Mouse (Mus musculus) lung, adult 2 months (tissue): ENCODE data around the gene Mast4.

Experiments used
- CTCF ChIP-seq: fragments of 200-500 bp; IDR thresholded peaks from 2 replicates; pipeline ENCODE4 v1.5.1; 2011; ENCODE audit warnings: mild to moderate bottlenecking, low read length, control low read depth; ENCODE audit not compliant: insufficient read depth
- POLR2A ChIP-seq: fragments of 200-500 bp; IDR thresholded peaks from 2 replicates; pipeline ENCODE4 v1.6.1; 2011; ENCODE audit warnings: low read depth, mild to moderate bottlenecking, control low read depth, low read length, borderline replicate concordance; ENCODE audit errors: extremely low read depth

DNA sequence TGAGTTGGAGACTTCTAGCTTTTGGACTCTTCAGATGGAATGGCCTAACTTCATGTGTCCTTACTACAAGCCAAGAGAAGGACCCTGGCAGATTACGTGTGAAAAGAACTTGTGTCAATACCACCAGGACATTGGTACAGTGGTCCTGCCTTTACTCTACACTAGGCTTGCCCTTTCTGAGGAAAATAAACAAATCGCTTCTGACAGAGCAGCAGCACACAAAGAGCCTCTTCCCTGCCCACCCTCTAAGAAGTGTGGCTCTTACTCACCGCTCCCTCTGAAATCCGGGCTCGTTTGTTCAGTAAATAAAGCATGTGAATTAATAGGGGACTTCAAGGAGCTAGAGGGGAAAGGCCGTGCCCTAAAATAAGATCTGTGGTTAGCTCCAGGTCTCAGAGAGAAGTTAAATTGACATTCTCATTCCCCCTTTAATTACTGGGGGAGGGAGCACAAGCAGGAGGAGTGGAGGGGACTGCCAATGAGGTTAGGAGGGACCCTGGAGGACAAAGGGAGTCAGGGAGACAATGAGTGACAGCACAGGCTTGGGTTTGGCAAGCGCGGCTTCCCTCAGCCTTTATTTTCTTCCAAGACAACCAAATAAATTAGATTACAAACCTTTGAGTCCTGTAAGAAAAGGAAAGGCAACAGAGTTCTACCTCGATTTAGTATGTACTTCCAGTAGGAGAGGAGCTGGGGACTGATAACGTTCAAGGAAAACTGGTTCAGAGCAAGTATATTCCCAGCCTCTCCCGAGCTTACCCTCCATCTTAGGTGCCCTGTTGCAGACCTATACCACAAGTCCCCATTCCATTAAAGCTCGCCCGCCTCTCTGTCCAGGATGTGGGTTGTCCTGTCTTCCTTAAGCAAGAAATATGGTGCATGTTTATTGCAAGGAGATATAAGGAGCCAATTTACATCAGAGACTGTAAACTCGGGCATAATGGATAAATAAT is 85.9 kb downstream of the Mast4 start:
- TF ChIP-seq CTCF (no peak), POLR2A (no peak)
